Mouse (Mus musculus) forebrain, embryonic 13.5 days (tissue): ENCODE measurements around the gene Adamts14. TPM values are rescaled to one million over a fixed set of nuclear protein-coding genes. Genes with fewer than 3 reads are reported as not detected.

Experiments used
- ATAC-seq: fragments of 200-750 bp; cut with Nextera tagmentation; 2 replicates; pipeline ENCODE4 v1.8.0; 2017
- H3K27ac ChIP-seq: fragments of 300-500 bp; sonication (generic); 2 replicates; pipeline ENCODE4 v1.5.1; 2015; ENCODE audit warnings: inconsistent platforms, mild to moderate bottlenecking, moderate library complexity
- H3K27me3 ChIP-seq: fragments of 300-500 bp; sonication (generic); 2 replicates; pipeline ENCODE4 v1.6.1; 2015; ENCODE audit warnings: mild to moderate bottlenecking, inconsistent platforms
- H3K36me3 ChIP-seq: fragments of 300-500 bp; sonication (generic); 2 replicates; pipeline ENCODE4 v1.6.1; 2015; ENCODE audit warnings: mild to moderate bottlenecking, inconsistent platforms; ENCODE audit not compliant: poor library complexity, severe bottlenecking
- H3K4me1 ChIP-seq: fragments of 300-500 bp; sonication (generic); 2 replicates; pipeline ENCODE4 v1.6.1; 2015; ENCODE audit warnings: inconsistent platforms
- H3K4me2 ChIP-seq: fragments of 300-500 bp; sonication (generic); 2 replicates; pipeline ENCODE4 v1.6.1; 2015; ENCODE audit warnings: inconsistent platforms, mild to moderate bottlenecking, moderate library complexity
- H3K4me3 ChIP-seq: fragments of 300-500 bp; sonication (generic); 2 replicates; pipeline ENCODE4 v1.5.1; 2015; ENCODE audit warnings: mild to moderate bottlenecking, inconsistent platforms
- H3K9ac ChIP-seq: fragments of 300-500 bp; sonication (generic); 2 replicates; pipeline ENCODE4 v1.6.1; 2015; ENCODE audit warnings: mild to moderate bottlenecking, inconsistent platforms
- H3K9me3 ChIP-seq: fragments of 300-500 bp; sonication (generic); replicated peaks from 2 replicates; pipeline ENCODE4 v1.6.1; 2016; ENCODE audit warnings: inconsistent platforms
- WGBS: fragments of 180-500 bp; shearing (Covaris S2); methylation state at CpG from one replicate; pipeline ENCODE4 v1.1.7; 2015; 5-methylcytosine and 5-hydroxymethylcytosine counted together
- polyA plus RNA-seq: library from polyadenylated mRNA; unstranded; fragments of >200 nt; fragmentation: Nextera tagmentation; extraction: Ambion mirVana; gene quantifications from 2 replicates; pipeline ENCODE4 v1.2.1, GENCODE M21; 2015

Gene Adamts14
- polyA plus RNA-seq, 1 experiment from 2014 or later, result 0.13 TPM

DNA sequence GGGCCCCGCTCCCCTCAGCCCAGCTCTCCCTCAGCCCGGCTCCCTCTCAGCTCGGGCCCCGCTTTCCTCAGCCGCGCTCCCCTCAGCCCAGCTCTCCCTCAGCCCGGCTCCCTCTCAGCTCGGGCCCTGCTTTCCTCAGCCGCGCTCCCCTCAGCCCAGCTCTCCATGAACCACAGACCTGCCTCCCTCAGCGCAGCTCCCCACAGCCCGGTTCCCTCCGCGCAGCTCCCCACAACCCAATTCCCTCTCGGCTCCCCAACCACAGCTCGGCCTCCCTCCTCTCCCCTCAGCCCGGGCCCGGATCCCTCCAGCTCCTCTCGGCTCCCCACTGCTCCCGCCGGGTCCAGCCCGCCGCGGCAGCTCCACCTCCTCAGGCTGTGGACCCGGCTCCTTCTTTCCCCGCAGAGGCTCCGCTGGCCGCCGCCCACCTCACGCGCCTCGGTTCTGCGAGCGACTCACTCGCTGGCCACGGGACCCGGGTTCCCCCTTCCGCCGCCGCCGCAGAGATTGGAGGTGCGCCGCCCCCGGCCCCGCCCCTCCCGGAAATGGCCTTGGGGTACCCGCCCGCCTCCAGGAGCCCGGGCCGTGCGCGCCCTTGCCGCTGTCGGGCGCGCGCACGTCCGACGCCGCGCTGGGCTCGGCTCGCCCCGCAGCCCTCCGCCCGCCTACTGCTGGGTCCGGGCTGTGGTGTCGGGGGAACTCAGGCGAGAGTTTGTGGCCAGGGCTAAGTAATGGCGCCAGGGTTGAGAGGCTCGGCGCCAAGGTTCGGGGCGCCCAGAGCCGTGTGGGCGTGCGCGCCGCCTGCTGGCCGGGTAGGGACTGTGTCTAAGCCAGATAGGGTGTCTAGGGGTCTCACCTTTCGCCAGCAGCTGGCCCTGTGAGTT is 125.8 kb downstream of the Adamts14 start, which contains the start of gene Sgpl1:
Sgpl1 (minus strand) TSS at position 547 of the 884 bp plus-strand sequence.
- H3K4me1 ChIP-seq, result peaks cover 10% of the 10 kb centered on the region
- WGBS, result under 1% methylated on average over 78 of the region's 82 CpGs
- H3K4me2 ChIP-seq, result peak within 1 kb of the TSS; percentile 93
- peak within 1 kb of the TSS; percentile 88 for H3K4me3 ChIP-seq
- H3K9me3 ChIP-seq, result no peaks in the 10 kb centered on the region
- H3K9ac ChIP-seq, result peak within 1 kb of the TSS; percentile 96
- 0 out of 2 replicates have a peak, but pooled peaks cover 3% of the 10 kb centered on the region for H3K36me3 ChIP-seq
- peak within 1 kb of the TSS; percentile 97 for H3K27ac ChIP-seq
- no peaks in the 10 kb centered on the region for H3K27me3 ChIP-seq
- peak; percentile 89 for ATAC-seq

Other genes with a start within 250 kb of the Adamts14 start
- gene Pcbd1, start 184.1 kb downstream of the Adamts14 start, polyA plus RNA-seq, result 17.1 and 18.3 TPM in 2 replicates
- 53.5 and 62.3 TPM in 2 replicates for gene Sgpl1, start 125.7 kb downstream of the Adamts14 start, polyA plus RNA-seq
- 0.85 and 1.3 TPM in 2 replicates for gene Tbata, start 101.5 kb downstream of the Adamts14 start, polyA plus RNA-seq
- gene Prf1, start 24.4 kb upstream of the Adamts14 start, polyA plus RNA-seq, result not detected in 2 replicates
- gene Pald1, start 110.1 kb upstream of the Adamts14 start, polyA plus RNA-seq, result 13.2 and 16.3 TPM in 2 replicates
- gene Nodal, start 144.5 kb upstream of the Adamts14 start, polyA plus RNA-seq, result 0.08 TPM in 1 of 2 replicates, not detected in the other
- 96.4 and 102 TPM in 2 replicates for gene Eif4ebp2, start 179.2 kb upstream of the Adamts14 start, polyA plus RNA-seq
- gene Lrrc20, start 202.4 kb upstream of the Adamts14 start, polyA plus RNA-seq, result 16.4 and 17.5 TPM in 2 replicates